Mouse (Mus musculus) lung, embryonic 16.5 days (tissue): ENCODE data around the gene Sema4g. TPM values are rescaled to one million over a fixed set of nuclear protein-coding genes. Genes with fewer than 3 reads are reported as not detected.

Experiments
- ATAC-seq: fragments of 200-750 bp; cut with Nextera tagmentation; 2 replicates; pipeline ENCODE4 v1.8.0; 2017; ENCODE audit warnings: low read depth, mild to moderate bottlenecking, moderate library complexity
- H3K27ac ChIP-seq: fragments of 300-500 bp; sonication (generic); 2 replicates; pipeline ENCODE4 v1.5.1; 2014; ENCODE audit warnings: mild to moderate bottlenecking, control low read depth, low read length
- H3K27me3 ChIP-seq: fragments of 300-500 bp; sonication (generic); 2 replicates; pipeline ENCODE4 v1.6.1; 2014; ENCODE audit warnings: low read depth, low read length, mixed read lengths; ENCODE audit not compliant: control insufficient read depth, insufficient read depth
- H3K36me3 ChIP-seq: fragments of 300-500 bp; sonication (generic); 2 replicates; pipeline ENCODE4 v1.6.1; 2014; ENCODE audit warnings: low read length; ENCODE audit not compliant: control insufficient read depth, insufficient read depth
- H3K4me1 ChIP-seq: fragments of 300-500 bp; sonication (generic); replicated peaks from 2 replicates; pipeline ENCODE4 v1.6.1; 2014; ENCODE audit warnings: low read length, mixed read lengths; ENCODE audit not compliant: control insufficient read depth, insufficient read depth
- H3K4me2 ChIP-seq: fragments of 300-500 bp; sonication (generic); 2 replicates; pipeline ENCODE4 v1.6.1; 2014; ENCODE audit warnings: low read depth, low read length, control low read depth
- H3K4me3 ChIP-seq: fragments of 300-500 bp; sonication (generic); 2 replicates; pipeline ENCODE4 v1.5.1; 2014; ENCODE audit warnings: mild to moderate bottlenecking, low read length, control low read depth
- H3K9ac ChIP-seq: fragments of 300-500 bp; sonication (generic); 2 replicates; pipeline ENCODE4 v1.6.1; 2014; ENCODE audit warnings: low read length, control low read depth
- H3K9me3 ChIP-seq: fragments of 300-500 bp; sonication (generic); 2 replicates; pipeline ENCODE4 v1.6.1; 2016; ENCODE audit warnings: low read length; ENCODE audit not compliant: control insufficient read depth
- WGBS: fragments of 180-500 bp; shearing (Covaris S2); extraction: QIAGEN DNeasy Blood & Tissue Kit; methylation state at CpG from one replicate; pipeline ENCODE4 v1.1.7; 2014; 5-methylcytosine and 5-hydroxymethylcytosine counted together
- polyA plus RNA-seq: library from polyadenylated mRNA; unstranded; fragments of >200 nt; fragmentation: Nextera tagmentation; extraction: Ambion mirVana; gene quantifications from 2 replicates; pipeline ENCODE4 v1.2.1, GENCODE M21; 2015

Sema4g gene
- polyA plus RNA-seq, 1 experiment from 2014 or later: 1.3 TPM

- 31% methylated on average over 13 of the region's 13 CpGs for WGBS
- ATAC-seq: no peak
- peaks cover 23% of the 10 kb centered on the region for H3K27me3 ChIP-seq
Observed at GRCm38 (mm10) chr19:45040214-45040613, 51.3 kb downstream of the Sema4g start.

GRCm38 (mm10) chr19:45044389-45044927 lies 55.6 kb downstream of the Sema4g start:
- no peak for ATAC-seq
- Histone ChIP-seq H3K4me1 (peaks cover 20% of the 10 kb centered on the region), H3K4me2 (no peak overlapping the region), H3K4me3 (no peak overlapping the region), H3K9me3 (no peaks in the 10 kb centered on the region), H3K27ac (no peak overlapping the region), H3K9ac (no peak overlapping the region), H3K36me3 (no peaks in the 10 kb centered on the region), H3K27me3 (peaks cover 29% of the 10 kb centered on the region)
- WGBS: 58% methylated on average over 11 of the region's 11 CpGs

More at GRCm38 (mm10) chr19:45040214-45040613, 51.3 kb downstream of the Sema4g start:
- H3K4me3 ChIP-seq: no peak overlapping the region
- H3K4me1 ChIP-seq: no peaks in the 10 kb centered on the region
- H3K9ac ChIP-seq: no peak overlapping the region
- no peak overlapping the region for H3K4me2 ChIP-seq
- no peak overlapping the region for H3K27ac ChIP-seq
- no peaks in the 10 kb centered on the region for H3K36me3 ChIP-seq
- H3K9me3 ChIP-seq: no peaks in the 10 kb centered on the region

- Histone ChIP-seq H3K4me2 (no peak overlapping the region), H3K36me3 (no peaks in the 10 kb centered on the region), H3K27me3 (peaks cover 22% of the 10 kb centered on the region), H3K9me3 (no peaks in the 10 kb centered on the region), H3K4me3 (no peak overlapping the region), H3K9ac (no peak overlapping the region), H3K27ac (no peak overlapping the region), H3K4me1 (peaks cover 20% of the 10 kb centered on the region)
- no peak for ATAC-seq
- 34% methylated on average over 15 of the region's 15 CpGs for WGBS
Observed at GRCm38 (mm10) chr19:45045236-45045635, 56.3 kb downstream of the Sema4g start.

DNA sequence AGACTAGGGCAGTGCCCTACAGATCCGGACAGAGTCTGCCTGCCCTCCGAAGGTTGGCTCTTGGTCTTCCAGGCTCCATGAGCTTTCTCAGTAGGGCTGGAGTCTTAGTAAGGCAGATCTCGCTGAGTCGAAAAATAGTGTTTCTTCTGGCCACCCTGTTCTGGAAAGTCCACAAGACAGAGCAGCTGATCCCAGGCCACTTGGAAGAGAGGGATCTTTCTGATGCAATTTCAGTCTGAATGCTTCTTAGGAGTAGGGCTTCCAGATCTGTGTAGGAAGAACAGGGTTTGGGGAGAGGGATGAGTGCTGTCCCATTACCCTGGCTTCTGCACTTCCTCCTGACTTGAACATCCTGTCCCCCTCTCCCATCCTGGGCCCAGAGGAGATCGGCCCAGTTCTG lies 56.8 kb downstream of the Sema4g start, which contains the start of gene Pdzd7:
Pdzd7 (minus strand) TSS at position 67 of the 400 bp plus-strand sequence.
- no peak within 1 kb of the TSS for H3K27ac ChIP-seq
- 76% methylated on average over 5 of the region's 5 CpGs for WGBS
- peak within 1 kb of the TSS; percentile 79 for H3K4me2 ChIP-seq
- peaks cover 17% of the 10 kb centered on the region for H3K27me3 ChIP-seq
- ATAC-seq: no peak
- H3K4me3 ChIP-seq: peak within 1 kb of the TSS; percentile 58
- no peaks in the 10 kb centered on the region for H3K9me3 ChIP-seq
- no peaks in the 10 kb centered on the region for H3K36me3 ChIP-seq
- H3K4me1 ChIP-seq: peaks cover 20% of the 10 kb centered on the region
- peak within 1 kb of the TSS; percentile 69 for H3K9ac ChIP-seq

DNA sequence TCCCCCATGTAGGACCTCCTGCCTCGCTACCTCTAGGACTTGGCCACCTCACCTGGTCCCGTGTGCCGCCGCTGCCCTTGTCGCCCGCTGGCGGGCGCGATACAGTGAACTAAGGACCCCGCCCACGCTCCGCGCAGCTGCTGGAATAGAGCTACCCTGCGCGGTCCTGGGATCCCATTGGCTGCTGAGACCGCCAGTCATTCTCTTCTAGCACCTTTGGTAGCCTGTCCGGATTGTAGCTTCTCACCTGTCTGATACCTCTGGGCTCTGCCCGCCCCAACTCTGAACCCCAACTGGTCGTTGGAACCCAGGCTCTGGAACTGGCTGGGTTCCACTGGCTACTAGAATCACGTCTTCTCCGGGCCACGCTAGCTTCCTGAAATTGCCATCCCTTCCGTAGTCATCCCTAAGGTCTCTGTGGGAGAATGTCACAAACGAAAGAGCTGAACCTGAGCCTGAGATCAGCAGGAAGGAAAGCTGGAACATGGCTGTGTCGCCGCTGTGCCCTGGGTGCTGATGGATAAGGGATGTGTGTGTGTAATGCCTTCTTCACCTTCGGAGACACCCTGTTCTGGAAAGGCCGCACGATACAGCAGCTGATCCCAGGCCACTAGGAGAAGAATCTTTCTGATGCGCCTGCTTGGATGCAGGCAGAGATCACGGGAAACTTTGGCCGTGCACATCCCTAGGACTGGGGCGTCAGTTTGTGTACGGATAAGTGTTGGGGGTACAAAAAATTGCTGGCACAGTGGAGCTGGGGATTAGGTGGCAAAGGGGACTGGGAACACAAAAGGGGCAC lies 57.8 kb downstream of the Sema4g start:
- H3K9me3 ChIP-seq: no peaks in the 10 kb centered on the region
- peaks cover 17% of the 10 kb centered on the region for H3K27me3 ChIP-seq
- peak overlapping the region; percentile 79 for H3K4me2 ChIP-seq

DNA sequence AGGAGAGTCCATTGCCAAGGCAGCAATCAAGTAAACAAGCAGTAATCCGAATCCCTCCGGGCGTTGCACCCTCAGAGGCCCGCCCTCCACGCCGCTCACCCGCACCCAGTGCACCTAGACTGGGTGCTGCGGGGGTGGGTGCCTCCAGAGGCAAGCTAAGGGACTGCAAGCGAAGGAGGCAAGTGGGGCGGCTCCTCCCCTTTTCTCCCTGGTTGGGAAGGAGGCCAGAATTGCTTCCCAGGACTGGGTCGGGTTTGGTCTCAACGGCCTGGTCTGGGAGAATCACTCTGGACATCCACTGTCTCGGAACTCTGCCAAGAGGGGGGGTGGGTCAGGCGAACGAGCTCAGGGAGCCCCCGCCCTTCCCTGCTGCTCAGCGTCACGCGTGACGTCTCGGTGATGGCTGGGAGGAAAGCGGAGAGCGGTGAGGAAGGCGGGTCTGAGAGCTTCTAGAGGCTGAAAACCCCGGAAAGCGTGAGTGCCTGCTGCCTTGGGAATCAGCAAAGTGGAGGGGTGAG lies 58.6 kb downstream of the Sema4g start, which contains the start of gene Sfxn3:
Sfxn3 (plus strand) TSS at position 87 of the 518 bp plus-strand sequence.
- Histone ChIP-seq H3K27ac (peak within 1 kb of the TSS; percentile 94), H3K4me3 (peak within 1 kb of the TSS; percentile 58), H3K9me3 (no peaks in the 10 kb centered on the region), H3K36me3 (peaks cover 2% of the 10 kb centered on the region; the same call in 1 of the 2 replicates), H3K4me2 (peak within 1 kb of the TSS; percentile 79), H3K27me3 (peaks cover 17% of the 10 kb centered on the region), H3K4me1 (peaks cover 20% of the 10 kb centered on the region), H3K9ac (peak within 1 kb of the TSS; percentile 69)
- 0% methylated on average over 26 of the region's 26 CpGs for WGBS
- peak; percentile 84 for ATAC-seq

More for the DNA sequence above, 57.8 kb downstream of the Sema4g start:
- Histone ChIP-seq H3K36me3 (no peaks in the 10 kb centered on the region), H3K4me3 (peak overlapping the region; percentile 58), H3K4me1 (peaks cover 20% of the 10 kb centered on the region), H3K9ac (peak overlapping the region; percentile 69), H3K27ac (peak overlapping the region; percentile 94)
- WGBS: under 1% methylated on average over 34 of the region's 34 CpGs
- ATAC-seq: peak; percentile 52

DNA sequence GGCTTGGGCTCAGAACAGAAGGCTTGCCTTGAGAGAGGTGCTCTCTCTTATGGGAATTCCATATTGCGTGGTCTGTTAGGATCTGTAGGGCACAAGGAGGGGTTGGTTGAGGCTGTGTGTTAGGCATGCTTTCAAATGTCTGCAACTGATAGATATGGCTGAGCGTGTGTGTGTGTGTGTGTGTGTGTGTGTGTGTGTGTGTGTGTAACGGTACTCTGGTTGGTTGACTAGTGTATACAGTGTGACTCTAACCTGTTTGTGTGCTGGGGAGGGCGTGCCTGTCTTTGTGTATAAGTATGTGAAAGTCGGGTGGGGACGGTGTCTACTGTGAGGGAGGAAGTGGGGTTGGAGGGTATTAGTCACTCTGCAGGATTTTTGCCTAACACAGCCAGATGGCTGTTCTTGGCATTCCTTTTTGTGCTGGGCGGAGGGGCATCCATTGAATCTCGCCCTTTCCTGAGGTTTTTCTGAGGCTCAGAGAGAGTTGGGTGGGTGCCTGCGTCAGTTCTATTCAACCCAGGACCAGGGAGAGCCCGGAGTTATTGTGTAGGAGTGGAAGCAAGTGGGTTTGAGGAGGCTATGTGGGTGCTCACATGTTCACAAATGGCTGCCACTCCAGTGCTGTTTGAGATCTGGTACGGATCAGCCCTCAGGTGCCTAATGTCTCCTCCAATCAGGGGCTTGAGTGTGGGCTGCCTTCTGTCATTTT lies 59.2 kb downstream of the Sema4g start:
- Histone ChIP-seq H3K27me3 (peaks cover 17% of the 10 kb centered on the region), H3K4me1 (peaks cover 20% of the 10 kb centered on the region)

GRCm38 (mm10) chr19:45048644-45049365 lies 59.9 kb downstream of the Sema4g start:
- H3K36me3 ChIP-seq: peaks cover 8% of the 10 kb centered on the region; the same call in 1 of the 2 replicates
- peak overlapping the region; percentile 94 for H3K27ac ChIP-seq
- no peak for ATAC-seq
- H3K4me1 ChIP-seq: peaks cover 20% of the 10 kb centered on the region
- peaks cover 17% of the 10 kb centered on the region for H3K27me3 ChIP-seq
- peak overlapping the region; percentile 69 for H3K9ac ChIP-seq
- 75% methylated on average over 12 of the region's 12 CpGs for WGBS
- no peaks in the 10 kb centered on the region for H3K9me3 ChIP-seq
- peak overlapping the region; percentile 79 for H3K4me2 ChIP-seq
- H3K4me3 ChIP-seq: peak overlapping the region; percentile 58

More for the DNA sequence above, 59.2 kb downstream of the Sema4g start:
- H3K9me3 ChIP-seq: no peaks in the 10 kb centered on the region
- H3K36me3 ChIP-seq: peaks cover 6% of the 10 kb centered on the region; the same call in 1 of the 2 replicates
- H3K9ac ChIP-seq: peak overlapping the region; percentile 69
- H3K4me3 ChIP-seq: peak overlapping the region; percentile 58
- peak overlapping the region; percentile 94 for H3K27ac ChIP-seq
- peak; percentile 71 for ATAC-seq
- peak overlapping the region; percentile 79 for H3K4me2 ChIP-seq
- 11% methylated on average over 11 of the region's 11 CpGs for WGBS
